18 mouse cellular contexts compared by ENCODE assay signal in the genomic region with DNA sequence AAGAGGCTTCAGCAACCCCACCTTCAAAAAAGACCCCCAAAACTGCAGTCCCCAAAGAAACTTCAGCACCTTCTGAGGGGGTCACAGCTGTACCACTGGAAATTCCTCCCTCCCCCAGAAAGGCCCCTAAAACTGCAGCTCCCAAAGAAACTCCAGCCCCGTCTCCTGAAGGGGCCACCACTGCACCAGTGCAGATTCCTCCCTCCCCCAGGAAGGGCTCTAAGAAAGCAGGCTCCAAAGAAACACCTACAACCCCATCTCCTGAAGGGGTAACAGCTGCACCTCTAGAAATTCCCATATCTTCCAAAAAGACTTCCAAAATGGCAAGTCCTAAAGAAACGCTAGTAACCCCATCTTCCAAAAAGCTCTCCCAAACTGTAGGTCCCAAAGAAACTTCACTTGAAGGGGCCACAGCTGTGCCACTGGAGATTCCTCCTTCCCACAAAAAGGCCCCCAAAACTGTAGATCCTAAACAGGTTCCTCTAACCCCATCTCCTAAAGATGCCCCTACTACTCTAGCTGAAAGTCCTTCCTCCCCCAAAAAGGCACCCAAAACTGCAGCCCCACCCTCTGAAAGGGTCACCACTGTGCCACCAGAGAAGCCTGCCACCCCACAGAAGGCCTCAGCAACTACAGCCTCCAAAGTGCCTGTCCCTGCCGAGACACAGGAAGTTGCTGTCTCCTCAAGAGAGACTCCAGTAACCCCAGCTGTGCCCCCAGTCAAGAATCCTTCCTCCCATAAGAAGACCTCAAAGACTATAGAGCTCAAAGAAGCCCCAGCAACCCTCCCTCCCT. TPM values are rescaled to one million over a fixed set of nuclear protein-coding genes. Genes with fewer than 3 reads are reported as not detected.
DNase-seq lines count a peak whose midpoint lies in the region; ATAC-seq and TF ChIP-seq lines count a peak whose summit lies in the region.
"Had no signal": no experiment of that assay in that cellular context is flagged by ENCODE, and none has a peak within 500 bp of the region (broad histone marks: within the 10 kb centered on the region; RNA-seq: fewer than 3 reads in every experiment).

No protein-coding gene starts in this region.

- no peak for ATAC-seq in heart, embryonic 14.5 days (ENCODE audit: insufficient number of reproducible peaks, insufficient read depth, low FRiP score, low read depth)
- 0 out of 2 replicates have a peak, but pooled peaks have one; percentile 24 for ATAC-seq in lung, embryonic 16.5 days (ENCODE audit: low read depth)
- ATAC-seq in heart, postnatal 0 days (ENCODE audit: insufficient read depth, low read depth) = no peak
- ATAC-seq: CD4-positive, CD25-positive, alpha-beta regulatory T cell, adult 4 months; forebrain, postnatal 0 days; midbrain, embryonic 15.5 days had no signal

- H3K4me3 ChIP-seq in heart, embryonic 14.5 days (ENCODE audit: control insufficient read depth in 1 of 2, insufficient read depth in 1 of 2, low read depth in 1 of 2, low read length in 2 of 2) = no peak overlapping the region
- H3K4me3 ChIP-seq in lung, embryonic 16.5 days (ENCODE audit: low read length) = no peak overlapping the region
- H3K4me3 ChIP-seq in heart, postnatal 0 days (ENCODE audit: low read depth, low read length) = no peak overlapping the region
- H3K4me3 ChIP-seq: liver, embryonic 15.5 days; midbrain, embryonic 15.5 days had no signal

- H3K9me3 ChIP-seq in heart, embryonic 14.5 days (ENCODE audit: control insufficient read depth, low read length) = no peaks in the 10 kb centered on the region
- no peaks in the 10 kb centered on the region for H3K9me3 ChIP-seq in lung, embryonic 16.5 days (ENCODE audit: control insufficient read depth, low read length)
- H3K9me3 ChIP-seq in heart, postnatal 0 days (replicated peaks; ENCODE audit: control insufficient read depth, low read length) = no peaks in the 10 kb centered on the region
- H3K9me3 ChIP-seq: liver, embryonic 15.5 days; midbrain, embryonic 15.5 days had no signal

- WGBS in heart, embryonic 14.5 days = 35% methylated on average over 3 of the region's 3 CpGs
- 53% methylated on average over 3 of the region's 3 CpGs for WGBS in lung, embryonic 16.5 days
- 47% methylated on average over 3 of the region's 3 CpGs for WGBS in heart, postnatal 0 days

- H3K27ac ChIP-seq in heart, embryonic 14.5 days (replicated peaks in 1 of 2; ENCODE audit: control insufficient read depth in 1 of 2, insufficient read depth in 1 of 2, low read depth in 2 of 2, low read length in 2 of 2) = peak overlapping the region; percentile 59 to 60
- no peak overlapping the region for H3K27ac ChIP-seq in lung, embryonic 16.5 days (ENCODE audit: low read length)
- peak overlapping the region; percentile 56 for H3K27ac ChIP-seq in heart, postnatal 0 days (ENCODE audit: low read depth)
- H3K27ac ChIP-seq: liver, embryonic 15.5 days had no signal

- H3K4me1 ChIP-seq in heart, embryonic 14.5 days (ENCODE audit: control insufficient read depth in 2 of 2, insufficient read depth in 2 of 2, low read length in 2 of 2) = peaks cover 21 to 68% of the 10 kb centered on the region in 2 experiments
- H3K4me1 ChIP-seq in lung, embryonic 16.5 days (replicated peaks; ENCODE audit: control insufficient read depth, insufficient read depth, low read length) = peaks cover 3% of the 10 kb centered on the region
- peaks cover 23% of the 10 kb centered on the region for H3K4me1 ChIP-seq in heart, postnatal 0 days (ENCODE audit: control insufficient read depth, insufficient read depth)

- TF ChIP-seq CTCF in heart, postnatal 0 days (IDR thresholded peaks at IDR 0.05; ENCODE audit: low read depth) = no peak

- TF ChIP-seq EP300 in heart, postnatal 0 days (IDR thresholded peaks at IDR 0.05; ENCODE audit: low read depth) = no peak

- intact Hi-C loops in left cerebral cortex, postnatal 10 days (cut with DNase I) = no loop called here

- no peak for DNase-seq in heart, adult 18-20 months
- DNase-seq in lung, postnatal 36 days = no peak
- DNase-seq in heart, postnatal 0 days (ENCODE audit: low spot score) = no peak
- DNase-seq in thymus, postnatal 14 days = peak; percentile 59
- no peak for DNase-seq in left cerebral cortex, postnatal 10 days (ENCODE audit: extremely low spot score in 1 of 2, low spot score in 2 of 2)
- no peak for DNase-seq in adrenal gland, postnatal 14 days
- DNase-seq: adrenal gland, postnatal 10 days; cerebellum, adult 11 months; forebrain, postnatal 0 days; kidney, adult 2 months; spleen, adult 18-20 months had no signal

- peak overlapping the region; percentile 55 for H3K9ac ChIP-seq in heart, embryonic 14.5 days (ENCODE audit: low read length)
- no peak overlapping the region for H3K9ac ChIP-seq in lung, embryonic 16.5 days (ENCODE audit: low read length)
- H3K9ac ChIP-seq in heart, postnatal 0 days (replicated peaks; ENCODE audit: low read depth, low read length) = no peak overlapping the region; the same call in 1 of the 2 replicates
- H3K9ac ChIP-seq: forebrain, postnatal 0 days; liver, embryonic 15.5 days; midbrain, embryonic 15.5 days had no signal

- H3K4me2 ChIP-seq in heart, embryonic 14.5 days (ENCODE audit: low read length) = peak overlapping the region; percentile 9; the same call in 1 of the 2 replicates
- H3K4me2 ChIP-seq in lung, embryonic 16.5 days (ENCODE audit: low read depth, low read length) = no peak overlapping the region
- H3K4me2 ChIP-seq in heart, postnatal 0 days (ENCODE audit: low read depth, low read length) = no peak overlapping the region
- H3K4me2 ChIP-seq: liver, embryonic 15.5 days; midbrain, embryonic 15.5 days had no signal

- H3K27me3 ChIP-seq in heart, embryonic 14.5 days (ENCODE audit: control insufficient read depth, insufficient read depth, low read length) = no peaks in the 10 kb centered on the region
- H3K27me3 ChIP-seq in lung, embryonic 16.5 days (ENCODE audit: control insufficient read depth, insufficient read depth, low read depth, low read length) = no peaks in the 10 kb centered on the region
- H3K27me3 ChIP-seq in heart, postnatal 0 days (ENCODE audit: control insufficient read depth, insufficient read depth, low read length) = no peaks in the 10 kb centered on the region
- H3K27me3 ChIP-seq: liver, embryonic 15.5 days; midbrain, embryonic 15.5 days had no signal

- H3K36me3 ChIP-seq in heart, embryonic 14.5 days (ENCODE audit: control insufficient read depth, insufficient read depth, low read length) = peaks cover 92% of the 10 kb centered on the region
- peaks cover 54% of the 10 kb centered on the region for H3K36me3 ChIP-seq in lung, embryonic 16.5 days (ENCODE audit: control insufficient read depth, insufficient read depth, low read length)
- peaks cover 78% of the 10 kb centered on the region for H3K36me3 ChIP-seq in heart, postnatal 0 days (replicated peaks; ENCODE audit: control insufficient read depth, insufficient read depth, low read length)

RNA-seq across cellular contexts. Expression of a gene that starts 7.9 kb away (rescaled TPM):
- 540 and 614 TPM in 2 replicates for polyA plus RNA-seq in heart, embryonic 14.5 days (2014; fragmentation: Nextera tagmentation; extraction: Ambion mirVana)
- total RNA-seq in heart, adult 18-20 months (2021) = 100 to 1,000 TPM; 462 to 532 TPM
- 647 and 740 TPM in 2 replicates for polyA plus RNA-seq in lung, embryonic 16.5 days (2015; fragmentation: Nextera tagmentation; extraction: Ambion mirVana)
- total RNA-seq in heart, postnatal 0 days (2014; rRNA removed; ENCODE audit: low replicate concordance) = 307 and 346 TPM in 2 replicates
- 370 and 382 TPM in 2 replicates for polyA plus RNA-seq in heart, postnatal 0 days (2015; fragmentation: Nextera tagmentation; extraction: Ambion mirVana)
- total RNA-seq in left cerebral cortex, postnatal 10 days (2021) = 100 to 1,000 TPM; 351 to 355 TPM
- total RNA-seq in adrenal gland, postnatal 14 days (2021) = 617 and 658 TPM in 2 replicates

RNA-seq across cellular contexts. Expression of a gene that starts 15.5 kb away (rescaled TPM):
- polyA plus RNA-seq in heart, embryonic 14.5 days (2014; fragmentation: Nextera tagmentation; extraction: Ambion mirVana) = 280 and 290 TPM in 2 replicates
- total RNA-seq in heart, adult 18-20 months (2021) = 100 to 1,000 TPM; 104 to 110 TPM
- polyA plus RNA-seq in lung, embryonic 16.5 days (2015; fragmentation: Nextera tagmentation; extraction: Ambion mirVana) = 432 and 461 TPM in 2 replicates
- total RNA-seq in heart, postnatal 0 days (2014; rRNA removed; ENCODE audit: low replicate concordance) = 48.4 and 59.2 TPM in 2 replicates
- polyA plus RNA-seq in heart, postnatal 0 days (2015; fragmentation: Nextera tagmentation; extraction: Ambion mirVana) = 209 and 211 TPM in 2 replicates
- 100 to 1,000 TPM; 149 to 156 TPM for total RNA-seq in left cerebral cortex, postnatal 10 days (2021)
- 157 and 172 TPM in 2 replicates for total RNA-seq in adrenal gland, postnatal 14 days (2021)

RNA-seq across cellular contexts. Expression of a gene that starts 28.3 kb away (rescaled TPM):
- 44.8 and 44.9 TPM in 2 replicates for polyA plus RNA-seq in heart, embryonic 14.5 days (2014; fragmentation: Nextera tagmentation; extraction: Ambion mirVana)
- total RNA-seq in heart, adult 18-20 months (2021) = 1 to 10 TPM; 1.5 to 2.2 TPM
- 79.0 and 80.3 TPM in 2 replicates for polyA plus RNA-seq in lung, embryonic 16.5 days (2015; fragmentation: Nextera tagmentation; extraction: Ambion mirVana)
- 10.0 and 21.1 TPM in 2 replicates for total RNA-seq in heart, postnatal 0 days (2014; rRNA removed; ENCODE audit: low replicate concordance)
- 16.1 and 19.1 TPM in 2 replicates for polyA plus RNA-seq in heart, postnatal 0 days (2015; fragmentation: Nextera tagmentation; extraction: Ambion mirVana)
- total RNA-seq in left cerebral cortex, postnatal 10 days (2021) = 10 to 100 TPM; 10.5 to 10.9 TPM
- total RNA-seq in adrenal gland, postnatal 14 days (2021) = 11.0 and 13.6 TPM in 2 replicates

RNA-seq across cellular contexts. Expression of a gene that starts 35.8 kb away (rescaled TPM):
- polyA plus RNA-seq in heart, embryonic 14.5 days (2014; fragmentation: Nextera tagmentation; extraction: Ambion mirVana) = not detected in 2 replicates
- total RNA-seq in heart, adult 18-20 months (2021) = not detected
- not detected in 2 replicates for polyA plus RNA-seq in lung, embryonic 16.5 days (2015; fragmentation: Nextera tagmentation; extraction: Ambion mirVana)
- total RNA-seq in heart, postnatal 0 days (2014; rRNA removed; ENCODE audit: low replicate concordance) = not detected in 2 replicates
- not detected in 2 replicates for polyA plus RNA-seq in heart, postnatal 0 days (2015; fragmentation: Nextera tagmentation; extraction: Ambion mirVana)
- not detected for total RNA-seq in left cerebral cortex, postnatal 10 days (2021)
- 0.56 and 7.7 TPM in 2 replicates for total RNA-seq in adrenal gland, postnatal 14 days (2021)
- total RNA-seq: forebrain, postnatal 0 days; granulocyte monocyte progenitor cell, adult 5-6 weeks; layer of hippocampus, postnatal 14 days had no signal
- polyA plus RNA-seq: CD4-positive, CD25-positive, alpha-beta regulatory T cell, adult 4 months; forebrain, postnatal 0 days; kidney, adult 2 months; midbrain, embryonic 15.5 days had no signal

RNA-seq across cellular contexts. Expression of a gene that starts 39.8 kb away (rescaled TPM):
- 6,412 and 6,474 TPM in 2 replicates for polyA plus RNA-seq in heart, embryonic 14.5 days (2014; fragmentation: Nextera tagmentation; extraction: Ambion mirVana)
- 1,000 to 10,000 TPM; 8,639 to 9,190 TPM for total RNA-seq in heart, adult 18-20 months (2021)
- polyA plus RNA-seq in lung, embryonic 16.5 days (2015; fragmentation: Nextera tagmentation; extraction: Ambion mirVana) = 2,116 and 2,117 TPM in 2 replicates
- 19,517 and 23,614 TPM in 2 replicates for total RNA-seq in heart, postnatal 0 days (2014; rRNA removed; ENCODE audit: low replicate concordance)
- polyA plus RNA-seq in heart, postnatal 0 days (2015; fragmentation: Nextera tagmentation; extraction: Ambion mirVana) = 9,758 and 9,784 TPM in 2 replicates
- 1,000 to 10,000 TPM; 1,572 to 1,686 TPM for total RNA-seq in left cerebral cortex, postnatal 10 days (2021)
- 4,143 and 4,276 TPM in 2 replicates for total RNA-seq in adrenal gland, postnatal 14 days (2021)
